In genomic region chr7:30027331-30027730, GRCm38 (mm10) we compare ENCODE assay signal across 19 mouse cellular contexts.
"Had no signal": no experiment of that assay in that cellular context is flagged by ENCODE, and none has a peak within 500 bp of the region (broad histone marks: within the 10 kb centered on the region; RNA-seq: fewer than 3 reads in every experiment).

No protein-coding gene starts in this region.

- H3K4me2 ChIP-seq: liver, embryonic 13.5 days; liver, embryonic 15.5 days; lung, embryonic 15.5 days; midbrain, embryonic 13.5 days; midbrain, embryonic 15.5 days; neural tube, embryonic 12.5 days had no signal

- H3K4me3 ChIP-seq: liver, embryonic 13.5 days; liver, embryonic 15.5 days; lung, embryonic 15.5 days; midbrain, embryonic 10.5 days; midbrain, embryonic 13.5 days; midbrain, embryonic 15.5 days; neural tube, embryonic 12.5 days had no signal

- H3K27ac ChIP-seq: liver, embryonic 13.5 days; liver, embryonic 15.5 days; lung, embryonic 15.5 days; midbrain, embryonic 10.5 days; midbrain, embryonic 13.5 days; midbrain, embryonic 15.5 days; neural tube, embryonic 12.5 days had no signal

- H3K9me3 ChIP-seq: liver, embryonic 13.5 days; liver, embryonic 15.5 days; lung, embryonic 15.5 days; midbrain, embryonic 10.5 days; midbrain, embryonic 13.5 days; midbrain, embryonic 15.5 days; neural tube, embryonic 12.5 days had no signal

- H3K9ac ChIP-seq: liver, embryonic 13.5 days; liver, embryonic 15.5 days; liver, postnatal 0 days; lung, embryonic 15.5 days; midbrain, embryonic 13.5 days; midbrain, embryonic 15.5 days; neural tube, embryonic 12.5 days had no signal

- ATAC-seq: liver, postnatal 0 days; lung, postnatal 0 days; midbrain, embryonic 13.5 days; midbrain, embryonic 15.5 days had no signal

- H3K4me1 ChIP-seq: liver, embryonic 13.5 days; lung, embryonic 15.5 days; midbrain, embryonic 13.5 days; midbrain, embryonic 15.5 days; neural tube, embryonic 12.5 days had no signal

- H3K27me3 ChIP-seq: liver, embryonic 13.5 days; liver, embryonic 15.5 days; lung, embryonic 15.5 days; midbrain, embryonic 13.5 days; midbrain, embryonic 15.5 days; neural tube, embryonic 12.5 days had no signal

- DNase-seq: liver, embryonic 13.5 days; liver, postnatal 0 days; lung, adult 2 months; lung, postnatal 14 days; lung, postnatal 36 days; right cerebral cortex, adult 18-20 months; right cerebral cortex, postnatal 25 days; right cerebral cortex, postnatal 4 days; spleen, adult 18-20 months; thymus, adult 18-20 months; thymus, postnatal 14 days; thymus, postnatal 36 days had no signal
